8 mouse cellular contexts compared by ENCODE assay signal in the genomic region with DNA sequence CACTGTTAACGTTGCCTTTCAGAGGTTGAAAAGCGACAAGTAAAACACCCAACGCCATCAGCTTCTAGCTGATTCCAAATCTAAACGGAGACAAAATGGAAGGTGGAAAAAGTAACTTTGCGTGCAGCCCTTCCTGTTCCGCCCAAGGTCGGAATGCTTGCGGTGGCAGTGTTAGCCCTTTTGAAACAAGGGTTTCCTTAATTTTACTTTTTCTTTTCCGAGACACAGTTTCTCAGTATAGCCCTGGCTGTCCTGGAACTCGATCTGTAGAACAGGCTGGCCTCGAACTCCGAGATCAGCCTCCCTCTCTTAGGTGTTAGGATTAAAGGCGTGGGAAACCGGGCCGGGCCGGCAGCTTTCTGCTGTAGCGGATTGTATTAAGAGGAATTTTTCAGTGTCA. TPM values are rescaled to one million over a fixed set of nuclear protein-coding genes. Genes with fewer than 3 reads are reported as not detected.
A peak's percentile ranks its signal among the peaks of the same experiment; 100 is the strongest.
DNase-seq lines count a peak whose midpoint lies in the region; ATAC-seq lines count a peak whose summit lies in the region.

No protein-coding gene starts in this region.

- ATAC-seq in hematopoietic stem cell, adult 5-6 weeks (replicated peaks in 1 of 2; ENCODE audit: insufficient read depth in 1 of 2, low FRiP score in 2 of 2, low TSS enrichment in 1 of 2, low read depth in 1 of 2, poor library complexity in 2 of 2, severe bottlenecking in 2 of 2): peak; percentile 77 to 80
- ATAC-seq in megakaryocyte, adult 5-6 weeks (ENCODE audit: poor library complexity, severe bottlenecking): peak; percentile 82

- peak; percentile 36 for DNase-seq in embryo, embryonic 10 days (ENCODE audit: low spot score)
- DNase-seq in embryo, embryonic 9.5 days (ENCODE audit: extremely low spot score): no peak
- DNase-seq in 416B (ENCODE audit: low read depth): peak; percentile 74
- DNase-seq in c-Kit-positive CD71-positive TER-119-negative erythroid progenitor cells, embryonic 14.5 days (ENCODE audit: low read depth): peak; percentile 29
- peak; percentile 9 for DNase-seq in layer of hippocampus, adult 9-11 months
- peak; percentile 52 for DNase-seq in testis, postnatal 10 days (ENCODE audit: low spot score)

RNA-seq across cellular contexts. Expression of gene C1d, which starts 0.5 kb away (rescaled TPM):
- total RNA-seq in hematopoietic stem cell, adult 5-6 weeks (2017): 88.7 and 92.7 TPM in 2 replicates
- total RNA-seq in megakaryocyte, adult 5-6 weeks (2015): 56.0 and 56.7 TPM in 2 replicates
- total RNA-seq in megakaryocyte, adult 5-6 weeks (2017): 44.9 and 52.2 TPM in 2 replicates

RNA-seq across cellular contexts. Expression of gene Pno1, which starts 46.5 kb away (rescaled TPM):
- total RNA-seq in hematopoietic stem cell, adult 5-6 weeks (2017): 58.8 and 101 TPM in 2 replicates
- total RNA-seq in megakaryocyte, adult 5-6 weeks (2015): 27.7 and 32.5 TPM in 2 replicates
- 40.7 and 49.6 TPM in 2 replicates for total RNA-seq in megakaryocyte, adult 5-6 weeks (2017)
